Mouse (Mus musculus) WW6 (cell line): ENCODE measurements at regions not wholly inside any gene's neighbourhood (a gene's known extent, or its start where the extent isn't known, plus 50 kb on each side); places are given as distances from the start of the nearest gene placed in this dataset.

Experiments
- DNase-seq: peaks from one replicate; pipeline ENCODE4 v3.0.0-alpha.2; 2013; ENCODE audit warnings: low read depth, low spot score

DNA sequence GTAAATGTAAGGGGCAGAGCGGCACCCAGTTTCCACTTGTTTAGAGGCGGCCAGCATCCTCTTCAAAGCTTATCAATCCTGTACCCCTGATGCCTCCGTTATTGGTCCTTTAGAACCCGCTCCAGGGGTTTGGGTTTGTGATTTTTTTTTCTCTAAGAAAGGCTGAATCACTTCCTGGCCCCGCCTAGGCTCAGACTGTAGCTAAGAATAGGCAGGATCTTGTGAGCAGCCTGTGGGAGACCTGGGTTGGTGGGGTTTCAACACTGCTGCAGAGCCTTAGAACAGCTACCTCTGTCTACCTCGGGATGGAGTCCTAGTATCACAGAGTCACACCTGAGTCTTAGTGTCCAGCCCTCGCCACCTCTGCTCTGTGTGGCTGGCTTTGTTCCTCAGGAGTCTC is 327.9 kb downstream of the Matn1 start:
- no peak for DNase-seq

DNA sequence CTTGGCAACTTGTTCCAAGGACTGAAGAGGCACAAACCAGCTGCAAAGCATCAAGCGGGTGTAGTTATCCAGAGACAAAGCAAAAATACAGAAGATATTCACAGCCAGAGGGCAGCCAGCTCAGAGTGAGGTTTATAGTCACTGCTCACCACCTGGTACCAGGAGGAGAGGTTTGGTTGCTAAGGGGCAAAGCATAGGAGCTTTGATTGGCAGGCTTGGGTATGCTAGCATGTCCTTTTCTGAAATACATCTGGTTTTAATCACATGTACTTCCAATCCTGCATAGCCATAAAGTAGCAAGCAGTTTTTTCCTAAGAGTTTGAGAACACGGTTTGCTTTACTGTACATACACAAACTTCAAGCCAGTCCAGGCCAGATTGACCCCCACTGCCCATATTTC is 349.4 kb downstream of the Matn1 start:
- DNase-seq: no peak

DNA sequence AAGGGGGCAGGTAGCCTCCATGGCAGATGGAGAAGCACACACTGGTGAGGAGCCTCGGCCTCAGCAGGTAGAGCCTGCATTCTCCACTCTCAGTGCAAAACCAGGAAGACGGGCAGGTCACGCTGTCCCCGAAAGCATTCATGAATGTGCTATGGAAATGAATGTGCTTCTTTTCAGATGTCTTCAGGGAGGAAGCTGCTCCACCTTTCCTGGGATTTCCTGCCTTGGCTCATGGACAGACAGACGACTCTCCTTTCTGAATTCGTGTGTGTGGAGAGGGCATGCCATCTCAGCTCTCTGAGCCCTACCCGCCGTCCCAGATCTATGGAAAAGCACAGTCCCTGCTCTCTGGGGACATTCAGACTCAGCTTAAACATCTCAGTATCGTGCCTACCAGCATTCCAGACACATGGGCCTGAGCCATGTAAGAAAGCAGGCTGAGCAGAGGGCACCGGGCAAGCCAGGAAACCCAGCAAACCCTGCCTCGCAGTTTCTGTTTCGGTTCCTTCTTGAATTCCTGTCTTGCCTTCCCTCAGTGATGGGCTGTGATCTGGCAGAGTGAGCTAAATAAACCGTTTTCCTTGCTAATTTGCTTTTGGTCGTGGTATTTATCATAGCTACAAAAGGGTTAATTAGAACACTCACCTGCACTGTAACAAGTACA is 354.0 kb downstream of the Matn1 start:
- DNase-seq: no peak

DNA sequence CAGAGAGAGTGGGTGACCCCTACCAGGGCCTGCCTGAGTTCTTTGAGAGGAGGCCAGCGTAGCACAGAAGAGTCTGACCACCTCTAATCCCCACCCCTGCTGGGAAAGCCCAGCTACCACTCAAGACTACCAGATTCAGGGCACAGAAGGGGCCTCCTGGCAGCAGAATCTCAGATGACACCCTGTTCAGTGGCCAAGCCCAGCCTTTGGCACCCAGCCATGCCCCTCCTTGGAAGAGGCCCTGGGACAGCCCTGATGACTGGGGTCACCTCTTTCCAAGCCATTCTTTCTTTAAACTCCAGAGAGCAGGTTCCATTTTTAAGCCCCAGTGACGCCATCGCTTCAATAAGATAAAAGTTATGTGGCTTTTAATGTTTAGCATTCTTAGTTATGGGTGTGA is 359.8 kb downstream of the Matn1 start:
- DNase-seq: no peak

DNA sequence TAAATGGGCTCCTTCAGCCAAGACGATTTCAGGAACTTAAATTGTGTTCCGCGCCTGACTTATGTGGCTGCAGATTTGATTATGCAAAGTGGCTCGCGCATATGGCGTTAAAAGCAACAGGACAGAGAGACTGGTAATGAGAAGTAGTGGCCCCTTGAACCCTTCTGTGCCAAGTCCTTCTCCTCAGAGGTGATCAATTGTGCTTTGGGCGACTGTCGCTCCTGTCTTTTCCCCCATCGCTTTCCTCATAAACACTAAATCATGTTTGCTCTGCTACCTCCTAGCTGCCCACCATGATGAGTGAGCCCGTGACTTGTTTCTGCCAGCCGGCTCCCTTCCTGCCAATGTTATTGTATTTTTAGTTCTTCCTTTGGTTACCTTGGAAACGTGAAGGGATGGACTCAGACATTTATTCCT is 360.2 kb downstream of the Matn1 start:
- no peak for DNase-seq

DNA sequence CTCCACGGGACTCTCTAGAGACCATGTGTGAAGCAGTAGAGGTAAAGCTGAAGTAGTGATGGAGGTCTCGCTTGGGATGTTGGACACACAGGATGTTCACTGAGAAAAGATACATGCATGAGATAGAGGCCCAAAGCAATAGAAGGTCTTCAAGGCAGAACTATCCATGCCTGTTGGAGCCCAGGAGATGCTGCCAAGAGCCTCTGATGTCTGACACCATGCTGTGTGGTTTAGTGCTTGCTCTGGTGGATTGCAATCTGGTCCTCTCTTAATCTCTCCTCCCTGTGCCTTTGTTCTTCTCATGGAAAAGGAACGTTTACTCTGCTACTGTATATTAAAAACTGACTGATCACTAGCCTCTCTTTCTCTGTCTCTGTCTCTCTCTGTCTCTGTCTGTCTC is 370.0 kb downstream of the Matn1 start:
- DNase-seq: no peak

DNA sequence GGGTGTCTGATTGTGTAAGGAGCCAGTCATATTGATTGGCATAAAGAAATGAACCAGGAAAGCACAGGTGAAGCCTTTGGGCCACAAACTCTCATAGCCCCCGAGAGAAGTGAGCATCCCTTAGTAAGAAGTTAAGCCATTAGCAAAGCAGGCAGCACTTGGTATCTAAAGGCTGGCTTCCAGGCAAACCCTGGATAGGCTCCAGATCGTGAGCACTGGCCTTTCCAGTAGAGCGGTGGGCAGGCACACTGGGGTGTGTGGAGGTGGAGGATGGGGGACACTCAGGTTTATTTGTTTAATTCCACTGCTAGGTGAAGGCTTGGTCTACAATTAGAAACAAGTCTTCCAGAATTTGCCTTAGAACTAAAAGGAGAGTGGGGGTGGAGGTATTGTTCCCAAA is 371.9 kb downstream of the Matn1 start:
- DNase-seq: no peak

DNA sequence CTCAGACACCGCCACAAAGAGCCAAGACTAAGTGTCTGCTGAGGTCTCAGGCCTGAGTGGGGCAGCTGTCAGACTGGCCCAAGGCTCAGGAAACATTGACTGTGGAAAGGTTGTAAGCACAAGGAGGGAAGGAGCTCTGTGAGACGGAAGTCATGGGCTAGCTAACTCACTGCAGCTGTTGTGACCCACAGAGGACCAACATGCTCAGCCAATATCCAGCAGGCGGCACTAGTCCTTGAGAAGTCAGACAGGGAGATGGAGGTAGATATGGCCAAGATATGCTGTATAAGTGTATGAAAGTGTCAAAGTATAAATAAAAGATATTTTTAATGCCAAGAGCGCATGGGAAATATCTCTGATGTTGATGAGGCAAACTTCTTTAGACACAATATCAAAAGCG is 378.1 kb downstream of the Matn1 start:
- DNase-seq: no peak

DNA sequence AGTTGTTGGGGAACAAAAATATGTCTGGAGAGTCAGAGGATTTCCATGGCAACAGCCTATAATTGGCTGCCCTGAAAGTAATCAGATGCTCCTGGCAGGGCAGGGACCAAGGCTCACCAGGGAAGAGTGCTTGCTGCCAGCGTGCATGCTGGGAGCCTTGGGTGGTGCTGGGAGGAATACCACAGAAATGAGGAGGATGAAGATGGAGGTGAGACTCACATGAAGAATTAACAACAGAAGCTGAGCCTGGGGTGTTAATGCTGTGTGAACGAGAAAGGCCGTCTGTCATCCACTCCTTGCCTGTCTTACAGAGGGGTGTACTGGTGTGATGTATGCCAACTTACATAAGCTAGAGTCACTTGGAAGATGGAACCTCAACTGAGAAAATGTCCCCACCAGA is 380.3 kb downstream of the Matn1 start:
- DNase-seq: no peak

DNA sequence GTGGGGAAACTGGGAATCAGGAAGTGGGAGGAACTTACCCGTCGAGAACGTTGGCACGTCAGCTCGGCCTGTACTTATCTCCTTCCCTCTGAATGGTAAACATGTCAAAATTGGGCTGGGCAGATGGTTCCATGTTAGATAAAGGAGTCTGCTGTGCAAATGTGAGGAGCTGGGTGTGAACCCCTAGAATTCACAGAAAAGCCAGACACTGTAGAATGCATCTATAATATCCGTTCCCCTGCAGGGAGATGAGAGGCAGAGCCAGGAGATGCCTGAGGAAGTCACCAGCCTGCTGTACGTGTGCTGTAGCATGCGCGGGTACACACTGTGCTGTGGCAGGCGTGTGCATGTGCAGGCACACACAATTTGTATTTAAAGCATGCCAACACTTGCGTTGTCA is 381.0 kb downstream of the Matn1 start:
- DNase-seq: no peak

DNA sequence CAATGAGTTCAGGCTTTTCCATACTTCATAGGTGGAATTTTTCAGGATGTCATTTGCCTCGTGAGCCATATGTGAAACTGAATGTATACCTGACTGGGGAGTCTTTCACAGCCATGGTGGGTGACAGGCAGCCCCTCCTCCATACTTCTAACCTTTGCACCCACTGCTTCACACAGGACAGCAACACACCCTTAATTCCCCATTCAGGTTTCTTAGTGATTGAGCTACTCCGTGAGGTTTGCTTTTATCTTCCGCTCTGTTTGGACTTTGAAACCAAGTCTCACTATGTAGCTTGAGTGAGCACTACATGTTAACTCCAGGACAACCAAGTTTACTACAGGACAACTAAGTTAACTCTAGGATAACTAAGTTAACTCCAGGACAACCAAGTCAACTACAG is 381.4 kb downstream of the Matn1 start:
- DNase-seq: no peak

DNA sequence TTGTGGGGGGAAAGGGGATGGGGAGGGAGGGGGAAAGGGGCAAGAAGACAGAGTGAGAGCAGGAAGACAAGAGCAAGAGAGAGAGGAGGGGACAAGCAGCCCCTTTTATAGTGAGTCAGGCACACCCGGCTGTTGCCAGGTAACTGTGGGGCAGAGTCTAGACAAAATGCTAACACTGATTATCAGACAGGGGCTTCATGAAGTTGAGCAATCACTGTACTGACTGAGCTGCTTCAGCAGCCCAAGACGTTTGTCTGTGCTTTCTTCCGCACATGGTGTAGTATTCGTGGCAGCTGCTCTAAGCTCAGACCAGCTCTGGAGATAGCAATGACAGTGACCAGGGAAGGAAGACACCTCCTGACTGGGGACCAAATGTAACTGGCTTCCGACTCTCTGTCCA is 385.2 kb downstream of the Matn1 start:
- no peak for DNase-seq

DNA sequence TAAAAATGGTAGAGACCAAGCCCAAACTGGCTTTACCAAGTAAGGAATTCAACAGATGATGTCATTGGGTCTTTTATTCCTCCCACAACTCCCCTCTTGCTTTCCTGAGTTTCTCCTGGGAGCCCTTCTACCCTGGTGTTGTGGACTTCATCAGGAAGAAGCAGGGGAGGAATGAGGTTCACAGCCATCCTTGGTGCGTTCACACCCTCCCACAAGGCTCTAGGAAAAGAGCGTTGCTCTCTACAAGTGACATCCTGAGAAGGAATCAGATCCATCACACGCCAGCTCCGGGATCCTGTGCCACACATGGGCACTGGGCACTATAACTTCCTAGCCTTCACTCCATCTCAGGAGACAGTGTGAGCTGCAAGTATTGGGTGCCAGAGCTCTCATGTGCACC is 387.5 kb downstream of the Matn1 start:
- DNase-seq: no peak

DNA sequence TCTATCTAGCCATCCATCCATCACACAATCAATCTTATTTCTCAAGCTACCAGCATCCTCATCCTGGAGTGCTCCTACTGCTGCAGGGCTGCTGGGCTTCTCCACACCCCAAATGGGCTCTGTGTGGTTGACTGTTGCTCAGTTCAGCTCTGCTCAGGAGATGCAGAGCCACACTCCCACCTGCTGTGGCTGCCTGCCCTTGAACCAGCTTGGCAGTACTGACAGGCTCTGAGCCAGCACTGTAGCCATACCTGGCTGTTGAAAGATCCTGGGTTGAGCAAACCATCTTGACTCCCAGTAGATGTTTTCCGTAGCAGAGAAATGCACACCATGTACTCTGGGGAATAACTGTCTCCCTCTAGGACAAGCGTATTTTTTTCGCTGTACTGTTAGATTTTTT is 392.6 kb downstream of the Matn1 start:
- DNase-seq: no peak

DNA sequence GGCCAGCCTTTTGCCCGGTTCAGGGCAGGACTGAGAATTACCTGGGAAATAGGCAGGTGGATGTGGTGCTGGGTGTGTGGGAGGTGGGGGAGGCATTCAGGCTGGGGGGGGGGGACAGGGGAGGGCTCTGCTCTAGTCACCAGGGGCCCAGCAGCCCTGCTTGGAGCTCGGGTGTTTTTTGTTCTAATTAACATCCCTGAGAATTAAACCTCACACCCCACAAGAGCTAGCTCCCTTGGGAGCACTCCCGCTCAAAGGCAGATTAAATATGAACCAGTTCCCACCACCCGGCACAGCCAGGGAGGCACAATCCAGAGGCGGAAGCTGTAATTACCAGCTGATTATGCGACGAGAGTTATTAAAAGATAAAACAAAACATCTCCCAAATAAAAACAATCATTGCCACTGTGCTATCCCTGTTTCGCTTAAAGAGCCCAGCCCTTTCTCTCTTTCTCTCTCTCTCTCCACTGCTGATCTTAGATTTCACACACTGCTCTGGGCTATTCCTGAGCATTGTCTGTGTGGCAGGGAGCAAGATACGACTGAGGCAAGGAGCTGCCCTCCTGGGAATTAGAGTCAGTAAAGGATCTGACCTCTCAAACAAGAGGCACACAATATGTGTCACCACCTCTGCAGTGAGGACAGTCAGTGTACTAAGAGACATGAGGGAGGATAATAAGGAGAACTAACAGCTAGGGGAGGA is 397.0 kb downstream of the Matn1 start:
- DNase-seq: no peak

DNA sequence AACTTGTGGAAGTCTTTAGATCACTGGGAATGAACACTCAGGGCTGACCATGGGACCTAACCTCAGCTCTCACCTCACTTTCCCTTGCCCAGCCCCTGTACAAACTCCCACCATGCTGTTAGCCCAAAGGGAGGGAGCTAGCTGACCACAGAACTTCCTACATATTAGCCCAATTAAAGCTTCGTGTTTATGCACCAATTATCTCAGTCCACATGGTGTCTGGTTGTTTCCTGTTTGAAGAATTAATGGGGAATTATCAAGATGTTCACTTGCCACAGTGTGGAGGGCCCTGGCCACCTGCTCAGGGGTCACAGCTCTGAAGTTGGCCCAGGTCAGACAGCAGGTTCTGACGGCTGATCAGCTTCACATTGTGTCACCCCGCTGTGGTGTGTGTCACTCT is 402.5 kb downstream of the Matn1 start:
- no peak for DNase-seq

DNA sequence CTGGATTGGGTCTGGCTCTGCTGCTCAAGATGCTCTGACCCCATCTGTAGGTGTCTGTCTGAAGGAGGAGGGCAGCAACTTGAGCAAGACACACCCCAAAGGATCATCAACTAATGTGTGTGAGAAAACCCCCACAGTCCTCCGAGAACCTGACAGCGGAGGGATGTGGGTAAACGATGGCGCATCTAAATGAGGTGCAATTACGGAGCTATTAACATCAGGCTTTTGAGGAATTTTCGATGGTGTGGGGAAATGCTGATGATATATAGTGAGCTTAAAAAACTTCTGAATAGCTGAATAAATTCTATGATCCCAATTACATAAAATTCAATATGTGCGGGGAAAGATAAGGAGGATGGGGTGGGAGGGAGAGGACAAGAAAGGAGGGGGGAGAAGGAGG is 406.1 kb downstream of the Matn1 start:
- DNase-seq: no peak

DNA sequence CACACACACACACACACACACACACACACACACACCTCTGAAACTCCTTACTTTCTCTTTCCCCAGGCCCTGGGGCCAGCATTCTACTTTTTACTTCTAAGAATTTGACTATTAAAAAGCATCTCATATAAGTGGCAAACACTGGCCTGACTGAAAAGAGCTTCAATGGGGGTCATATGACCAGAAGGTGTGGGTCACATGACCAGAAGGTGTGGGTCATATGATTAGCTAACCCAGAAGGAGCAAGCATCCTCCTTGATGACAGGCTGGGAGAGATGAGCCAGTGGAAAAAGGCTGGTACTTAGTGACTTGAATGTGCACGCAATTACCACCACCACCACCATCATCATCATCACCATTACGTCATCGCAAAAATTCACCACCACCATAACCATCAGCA is 410.7 kb downstream of the Matn1 start:
- no peak for DNase-seq

DNA sequence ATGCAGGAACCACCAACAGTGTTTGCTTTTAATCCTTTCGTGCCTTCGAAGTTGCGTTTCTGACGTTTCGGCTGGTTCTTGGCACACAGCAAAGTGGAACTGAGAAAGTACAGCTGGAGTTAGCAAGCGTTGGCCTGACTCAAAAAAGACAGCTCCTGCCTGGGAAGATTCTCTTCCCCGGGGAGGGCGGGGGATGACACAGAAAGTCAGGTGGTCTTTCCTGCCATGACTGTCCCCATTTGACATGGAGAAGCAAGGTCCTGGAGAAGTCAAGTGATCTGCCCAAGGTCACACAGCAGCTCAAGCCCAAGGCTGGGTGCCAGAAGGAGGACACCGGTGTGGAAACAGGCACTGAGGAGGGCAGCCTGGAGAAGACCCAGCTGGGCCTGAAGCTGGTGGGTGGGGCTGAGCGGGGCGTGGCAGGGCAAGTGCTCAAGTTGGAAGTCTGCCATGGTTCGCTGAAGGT is 411.4 kb downstream of the Matn1 start:
- DNase-seq: no peak

DNA sequence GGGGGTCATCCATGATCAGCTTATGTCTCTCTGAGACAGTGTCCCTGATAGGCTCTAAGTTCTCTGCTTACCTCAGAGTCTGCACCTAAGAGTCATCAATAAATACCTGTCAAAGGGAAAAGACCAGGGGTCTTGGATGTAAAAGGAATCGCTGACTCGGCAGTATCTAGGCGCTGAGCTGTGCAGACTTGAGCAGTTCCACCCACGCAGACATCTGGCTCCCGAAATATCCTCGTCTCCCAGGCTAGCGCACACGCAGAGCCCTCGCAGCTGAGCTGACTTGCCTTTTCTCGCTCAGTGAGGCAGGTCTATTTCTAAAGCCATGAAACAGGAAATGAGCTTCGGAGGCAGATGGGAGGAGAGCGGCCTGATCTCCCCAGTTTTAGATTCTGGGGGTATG is 412.1 kb downstream of the Matn1 start:
- no peak for DNase-seq

DNA sequence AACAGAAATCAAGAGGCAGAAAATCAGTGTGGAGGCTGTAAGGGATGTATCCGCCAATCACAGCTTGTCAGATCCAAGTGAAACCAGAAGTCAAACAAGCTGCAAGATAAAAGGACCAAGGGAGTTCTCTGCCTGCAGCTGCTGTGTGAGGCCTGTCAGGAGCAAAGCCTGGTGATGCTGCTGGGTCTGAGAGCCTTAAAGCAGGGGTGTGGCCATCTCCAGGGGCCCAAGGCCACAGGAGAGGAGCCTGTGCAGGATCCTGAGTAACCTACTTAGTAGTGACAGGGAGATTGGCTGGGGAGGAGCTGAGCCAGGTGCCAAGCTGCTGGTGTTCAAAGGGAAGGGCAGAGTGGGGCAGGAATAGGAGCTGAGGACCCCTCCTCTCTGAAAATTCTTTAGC is 418.8 kb downstream of the Matn1 start:
- DNase-seq: no peak

DNA sequence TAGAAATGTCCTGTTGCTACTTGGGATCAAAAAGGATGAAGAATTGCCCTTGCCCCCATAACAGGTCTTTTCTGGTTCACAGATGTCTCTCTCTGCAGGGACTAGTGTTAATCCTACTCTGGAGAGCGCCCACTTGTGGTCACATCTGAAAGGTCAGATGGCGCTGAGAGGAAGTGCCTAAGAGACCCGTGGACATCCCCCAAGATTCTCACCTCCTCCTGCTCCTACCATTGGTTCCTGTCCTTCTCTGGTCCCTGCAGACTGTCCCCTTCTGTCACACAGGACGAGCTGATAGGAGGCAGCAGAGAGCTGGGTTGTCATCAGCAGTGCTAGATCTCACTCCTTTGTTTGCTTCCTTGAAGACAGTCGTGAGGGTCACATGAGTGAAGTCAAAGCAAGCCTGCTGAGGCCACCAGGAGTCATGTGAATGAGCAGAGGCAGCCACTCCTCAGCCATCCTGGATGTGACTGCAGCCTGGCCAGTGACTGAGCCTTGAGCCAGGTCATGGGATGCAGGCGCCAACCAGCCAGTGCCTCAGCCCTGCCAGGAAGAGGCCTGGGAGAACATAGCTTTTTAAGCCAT is 420.6 kb downstream of the Matn1 start:
- DNase-seq: peak; percentile 9

DNA sequence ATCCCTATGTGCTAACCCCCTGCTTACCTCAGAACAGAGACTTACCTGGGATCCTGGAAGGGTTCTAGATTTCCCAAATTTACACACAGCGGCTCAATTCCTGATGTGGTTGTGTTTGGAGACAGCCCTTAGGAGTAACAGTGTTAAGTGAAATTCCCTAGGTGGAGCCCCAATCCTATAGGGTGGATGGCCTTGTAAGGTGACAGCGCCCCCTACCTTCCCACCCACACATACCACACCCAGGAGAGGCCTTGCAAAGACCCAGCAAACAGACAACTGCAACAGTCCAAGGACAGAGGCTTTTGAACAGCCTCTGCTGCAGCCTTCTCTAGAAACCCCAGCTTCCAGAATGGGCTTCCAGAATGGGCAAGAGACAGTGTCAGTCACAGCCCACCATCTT is 421.8 kb downstream of the Matn1 start:
- no peak for DNase-seq
